Mouse (Mus musculus) lung, postnatal 0 days (tissue): ENCODE measurements around the gene Cbx3. TPM values are rescaled to one million over a fixed set of nuclear protein-coding genes. Genes with fewer than 3 reads are reported as not detected.

Experiments used
- ATAC-seq: fragments of 200-750 bp; cut with Nextera tagmentation; 2 replicates; pipeline ENCODE4 v1.8.0; 2017; ENCODE audit warnings: moderate library complexity
- DNase-seq: peaks from one replicate; pipeline ENCODE4 v3.0.0-alpha.2; 2016; ENCODE audit warnings: low spot score
- H3K27ac ChIP-seq: fragments of 300-500 bp; sonication (generic); 2 replicates; pipeline ENCODE4 v1.5.1; 2014; ENCODE audit warnings: antibody characterized with exemption, mild to moderate bottlenecking, low read length, mixed read lengths
- H3K27me3 ChIP-seq: fragments of 300-500 bp; sonication (generic); replicated peaks from 2 replicates; pipeline ENCODE4 v1.6.1; 2014; ENCODE audit warnings: low read length, mixed read lengths; ENCODE audit not compliant: insufficient read depth
- H3K36me3 ChIP-seq: fragments of 300-500 bp; sonication (generic); 2 replicates; pipeline ENCODE4 v1.6.1; 2014; ENCODE audit warnings: low read length, mixed read lengths; ENCODE audit not compliant: insufficient read depth
- H3K4me1 ChIP-seq: fragments of 300-500 bp; sonication (generic); 2 replicates; pipeline ENCODE4 v1.6.1; 2014; ENCODE audit warnings: antibody characterized with exemption, low read depth, low read length, mixed read lengths; ENCODE audit not compliant: insufficient read depth
- H3K4me2 ChIP-seq: fragments of 300-500 bp; sonication (generic); replicated peaks from 2 replicates; pipeline ENCODE4 v1.6.1; 2014; ENCODE audit warnings: low read depth, mild to moderate bottlenecking, low read length, moderate library complexity, mixed read lengths
- H3K4me3 ChIP-seq: fragments of 300-500 bp; sonication (generic); 2 replicates; pipeline ENCODE4 v1.5.1; 2014; ENCODE audit warnings: low read depth, low read length
- H3K9ac ChIP-seq: fragments of 300-500 bp; sonication (generic); replicated peaks from 2 replicates; pipeline ENCODE4 v1.6.1; 2014; ENCODE audit warnings: low read depth, mild to moderate bottlenecking
- H3K9me3 ChIP-seq: fragments of 300-500 bp; sonication (generic); 2 replicates; pipeline ENCODE4 v1.6.1; 2016; ENCODE audit warnings: low read length, mixed read lengths
- CTCF ChIP-seq: IDR thresholded peaks from 2 replicates; pipeline ENCODE4 v1.5.1; 2016; ENCODE audit warnings: antibody characterized with exemption, mild to moderate bottlenecking
- EP300 ChIP-seq: IDR thresholded peaks from 2 replicates; pipeline ENCODE4 v1.6.1; 2016; ENCODE audit warnings: antibody characterized with exemption, mild to moderate bottlenecking, control low read depth
- WGBS: fragments of 180-500 bp; shearing (Covaris S2); extraction: QIAGEN DNeasy Blood & Tissue Kit; methylation state at CpG from one replicate; pipeline ENCODE4 v1.1.7; 2014; 5-methylcytosine and 5-hydroxymethylcytosine counted together
- polyA plus RNA-seq: library from polyadenylated mRNA; unstranded; fragments of >200 nt; fragmentation: Nextera tagmentation; extraction: Ambion mirVana; gene quantifications from 2 replicates; pipeline ENCODE4 v1.2.1, GENCODE M21; 2015

Cbx3 gene
- polyA plus RNA-seq, 1 experiment from 2014 or later: 240 TPM

DNA sequence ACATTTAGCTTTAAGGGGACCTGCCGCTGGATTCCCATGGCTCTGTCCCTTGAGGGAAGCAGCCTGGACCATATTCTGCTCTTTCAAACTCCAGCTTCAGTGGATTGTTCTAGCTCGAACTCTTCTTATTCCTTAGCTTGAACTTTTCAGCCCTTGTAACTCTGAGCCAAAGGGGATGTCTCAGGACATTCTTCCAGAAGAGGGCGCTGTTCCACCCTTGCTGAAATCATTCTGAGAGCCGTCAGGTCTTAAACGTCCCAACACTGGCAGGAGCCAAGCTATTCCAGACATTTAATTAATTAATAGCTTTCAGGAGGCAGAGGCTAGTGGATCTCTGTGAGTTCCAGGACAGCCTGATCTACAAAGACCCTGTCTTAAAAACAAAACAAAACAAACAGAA is 39.9 kb downstream of the Cbx3 start:
- no peaks in the 10 kb centered on the region for H3K36me3 ChIP-seq
- no peak overlapping the region for H3K9ac ChIP-seq
- H3K4me1 ChIP-seq: no peaks in the 10 kb centered on the region
- H3K27ac ChIP-seq: no peak overlapping the region
- no peaks in the 10 kb centered on the region for H3K27me3 ChIP-seq
- ATAC-seq (no peak), DNase-seq (peak; percentile 49)
- no peaks in the 10 kb centered on the region for H3K9me3 ChIP-seq
- no peak overlapping the region for H3K4me2 ChIP-seq
- 30% methylated on average over 5 of the region's 5 CpGs for WGBS
- no peak overlapping the region for H3K4me3 ChIP-seq
- no peak for TF ChIP-seq EP300
- TF ChIP-seq CTCF: peak; percentile 65

DNA sequence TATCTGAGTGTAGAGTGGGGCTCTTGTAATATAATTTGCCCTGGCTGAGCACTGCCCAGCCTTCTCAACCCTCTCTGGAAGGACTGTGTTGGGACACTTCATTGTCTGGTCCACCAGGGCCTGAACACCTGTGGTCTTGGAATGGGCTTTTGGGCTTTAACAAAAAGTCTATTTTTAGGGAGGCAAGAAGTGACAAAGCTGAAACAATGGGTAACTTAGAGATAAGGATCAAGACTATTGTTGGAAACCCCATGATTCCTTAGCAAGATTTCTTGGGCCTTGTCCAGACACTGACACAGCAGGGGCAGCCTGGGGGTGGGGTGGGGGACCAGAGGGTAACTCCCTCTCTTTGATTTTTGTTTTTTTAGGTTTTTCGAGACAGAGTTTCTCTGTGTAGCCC is 40.8 kb downstream of the Cbx3 start:
- no peak for DNase-seq
- no peaks in the 10 kb centered on the region for H3K4me1 ChIP-seq
- H3K9me3 ChIP-seq: no peaks in the 10 kb centered on the region
- TF ChIP-seq EP300 (no peak), CTCF (no peak)
- ATAC-seq: no peak
- no peak overlapping the region for H3K9ac ChIP-seq
- H3K27ac ChIP-seq: no peak overlapping the region
- H3K4me2 ChIP-seq: no peak overlapping the region
- H3K4me3 ChIP-seq: no peak overlapping the region
- WGBS: 42% methylated on average over 1 of the region's 1 CpGs
- no peaks in the 10 kb centered on the region for H3K36me3 ChIP-seq
- no peaks in the 10 kb centered on the region for H3K27me3 ChIP-seq

DNA sequence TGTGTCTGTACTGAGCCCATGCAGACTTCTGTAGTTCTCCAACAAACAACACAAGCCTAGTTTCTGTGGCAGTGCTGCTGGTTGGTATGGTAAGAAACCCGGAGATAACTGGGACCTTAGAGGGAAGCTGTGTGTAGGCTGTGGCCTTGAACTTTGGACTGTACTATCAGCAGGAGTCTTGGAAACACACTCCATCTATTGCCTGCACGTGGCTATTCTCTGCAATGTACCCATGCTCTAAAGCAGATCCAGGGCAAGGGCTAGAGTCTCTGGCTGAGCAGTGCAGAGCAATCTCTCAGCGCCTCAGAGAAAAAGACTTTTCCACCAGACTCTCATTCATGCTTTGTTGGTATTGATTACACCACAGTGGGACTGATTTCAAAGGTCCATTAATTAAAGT is 43.6 kb downstream of the Cbx3 start:
- H3K4me3 ChIP-seq: no peak overlapping the region
- H3K27me3 ChIP-seq: no peaks in the 10 kb centered on the region
- ATAC-seq (no peak), DNase-seq (no peak)
- no peak overlapping the region for H3K9ac ChIP-seq
- TF ChIP-seq CTCF: no peak
- 70% methylated on average over 3 of the region's 3 CpGs for WGBS
- no peaks in the 10 kb centered on the region for H3K36me3 ChIP-seq
- H3K27ac ChIP-seq: no peak overlapping the region
- no peak overlapping the region for H3K4me2 ChIP-seq
- H3K4me1 ChIP-seq: no peaks in the 10 kb centered on the region
- H3K9me3 ChIP-seq: no peaks in the 10 kb centered on the region

DNA sequence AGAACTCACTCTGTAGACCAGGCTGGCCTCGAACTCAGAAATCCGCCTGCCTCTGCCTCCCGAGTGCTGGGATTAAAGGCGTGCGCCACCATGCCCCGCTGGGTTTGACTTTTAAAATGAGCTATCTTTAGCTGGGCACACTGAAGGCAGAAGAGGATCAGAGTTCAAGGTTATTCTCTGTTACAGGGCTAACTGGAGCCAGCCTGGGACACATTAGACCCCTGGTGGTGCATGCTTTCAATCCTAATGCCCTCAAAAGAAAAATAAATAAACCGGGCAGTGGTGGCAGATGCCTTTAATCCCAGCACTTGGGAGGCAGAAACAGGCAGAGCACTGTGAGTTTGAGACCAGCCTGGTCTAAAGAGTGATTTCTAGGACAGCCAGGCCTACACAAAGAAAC is 44.7 kb downstream of the Cbx3 start:
- TF ChIP-seq CTCF (no peak), EP300 (no peak)
- no peaks in the 10 kb centered on the region for H3K9me3 ChIP-seq
- WGBS: 86% methylated on average over 6 of the region's 7 CpGs
- H3K27me3 ChIP-seq: no peaks in the 10 kb centered on the region
- DNase-seq (no peak), ATAC-seq (no peak)
- no peak overlapping the region for H3K27ac ChIP-seq
- H3K4me1 ChIP-seq: no peaks in the 10 kb centered on the region
- no peaks in the 10 kb centered on the region for H3K36me3 ChIP-seq
- no peak overlapping the region for H3K4me2 ChIP-seq
- H3K9ac ChIP-seq: no peak overlapping the region
- no peak overlapping the region for H3K4me3 ChIP-seq

DNA sequence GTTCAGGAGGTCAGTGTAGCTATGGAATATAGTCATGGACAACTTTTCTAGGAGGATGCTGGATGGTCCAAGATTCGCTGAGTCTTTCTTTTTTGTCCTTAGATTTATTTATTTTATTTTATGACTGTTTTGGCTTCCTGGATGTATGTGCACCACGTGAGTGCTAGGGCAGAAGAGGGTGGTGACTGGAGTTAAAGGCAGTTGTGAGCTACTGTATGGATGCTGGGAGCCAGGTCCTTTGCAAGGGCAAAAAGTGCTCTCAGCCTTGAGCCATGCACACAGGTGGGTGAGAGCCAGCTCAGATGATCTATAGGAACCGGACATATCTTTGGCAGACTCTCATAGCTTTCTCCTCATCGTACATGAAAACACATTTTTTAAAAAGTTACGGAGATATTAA is 53.1 kb downstream of the Cbx3 start:
- H3K27me3 ChIP-seq: no peaks in the 10 kb centered on the region
- H3K4me3 ChIP-seq: peak overlapping the region; percentile 59
- DNase-seq: no peak
- TF ChIP-seq CTCF (no peak), EP300 (no peak)
- no peaks in the 10 kb centered on the region for H3K36me3 ChIP-seq
- H3K9ac ChIP-seq: no peak overlapping the region
- peak overlapping the region; percentile 96 for H3K4me2 ChIP-seq
- WGBS: 15% methylated on average over 5 of the region's 5 CpGs
- H3K4me1 ChIP-seq: peaks cover 4% of the 10 kb centered on the region; the same call in 1 of the 2 replicates
- H3K27ac ChIP-seq: no peak overlapping the region
- ATAC-seq: no peak
- no peaks in the 10 kb centered on the region for H3K9me3 ChIP-seq

DNA sequence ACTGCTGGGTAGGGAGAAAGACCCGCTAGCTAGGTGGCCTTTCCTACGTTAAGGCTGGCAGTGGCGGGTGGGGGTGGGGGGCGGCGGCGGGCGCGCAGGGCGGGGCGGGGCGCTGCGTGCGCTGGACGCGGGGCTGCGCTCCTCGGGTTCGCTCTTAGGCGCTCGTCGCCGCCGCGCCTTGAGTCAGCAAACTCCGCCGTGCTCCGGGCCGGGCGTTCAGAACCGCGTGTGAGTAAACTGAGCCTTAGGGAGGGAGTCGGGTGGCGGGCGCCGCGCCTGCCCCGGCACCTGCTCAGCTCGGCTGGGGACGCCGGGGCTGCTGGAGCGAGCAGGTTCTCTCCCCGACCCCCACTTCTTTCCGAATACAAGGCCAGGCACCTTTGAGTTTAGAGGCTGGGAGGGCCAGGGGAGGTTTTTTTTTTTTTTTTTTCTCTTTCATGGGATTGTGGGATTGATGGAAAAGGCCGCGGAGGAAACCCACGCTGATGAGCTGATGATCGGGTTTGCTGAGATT is 53.7 kb downstream of the Cbx3 start, which contains the start of gene Snx10:
TSS of gene Snx10 (plus strand) at position 95 of the 514 bp plus-strand sequence.
- ATAC-seq (peak; percentile 60), DNase-seq (peak; percentile 54)
- under 1% methylated on average over 47 of the region's 47 CpGs for WGBS
- H3K4me2 ChIP-seq: peak within 1 kb of the TSS; percentile 96
- no peaks in the 10 kb centered on the region for H3K27me3 ChIP-seq
- no peak within 1 kb of the TSS for H3K27ac ChIP-seq
- no peak for TF ChIP-seq EP300
- TF ChIP-seq CTCF: no peak
- H3K9me3 ChIP-seq: no peaks in the 10 kb centered on the region
- peaks cover 4% of the 10 kb centered on the region; the same call in 1 of the 2 replicates for H3K4me1 ChIP-seq
- H3K9ac ChIP-seq: 0 out of 2 replicates have a peak within 1 kb of the TSS, but pooled peaks have one; percentile 2
- no peaks in the 10 kb centered on the region for H3K36me3 ChIP-seq
- peak within 1 kb of the TSS; percentile 59 for H3K4me3 ChIP-seq
